Mouse (Mus musculus) adrenal gland, postnatal 10 days (tissue): ENCODE data around the gene Tcf25. TPM values are rescaled to one million over a fixed set of nuclear protein-coding genes. Genes with fewer than 3 reads are reported as not detected.

Experiments
- DNase-seq: peaks from one replicate; pipeline ENCODE4 v3.0.0; 2021; ENCODE audit warnings: mixed read lengths
- long read RNA-seq, 2 experiments: library from polyadenylated mRNA; stranded (forward); transcript quantifications; one replicate each; pipeline ENCODE4 v2.0.0; 2021
- total RNA-seq, 2 experiments: library from RNA; stranded (reverse); gene quantifications; 2 replicates each; pipeline ENCODE4 v1.2.3; 2021

Gene Tcf25
- total RNA-seq: 100 to 1,000 TPM; 177 TPM
- long read RNA-seq, experiment 1, full-length matches to known transcripts: 140 of 240 reads
- long read RNA-seq, experiment 1, partial matches to known transcripts: 57 of 240 reads
- long read RNA-seq, experiment 1, other reads (novel, unspliced or antisense): 43 of 240 reads
- long read RNA-seq, experiment 2, full-length matches to known transcripts: 84 of 129 reads
- long read RNA-seq, experiment 2, partial matches to known transcripts: 14 of 129 reads
- long read RNA-seq, experiment 2, other reads (novel, unspliced or antisense): 31 of 129 reads

GRCm38 (mm10) chr8:123373403-123374238, at the start of gene Tcf25:
Gene Tcf25, plus strand, starts transcription at chr8:123373753.
- DNase-seq: peak; percentile 96

- no peak for DNase-seq
These were observed 45.0 kb upstream of the Tcf25 start for GRCm38 (mm10) chr8:123328552-123328951.

- DNase-seq: no peak
These were observed 44.2 kb upstream of the Tcf25 start for GRCm38 (mm10) chr8:123329350-123329749.

- DNase-seq: no peak
These were observed 43.6 kb upstream of the Tcf25 start for GRCm38 (mm10) chr8:123329961-123330360.

GRCm38 (mm10) chr8:123330701-123331100, 42.9 kb upstream of the Tcf25 start:
- no peak for DNase-seq

GRCm38 (mm10) chr8:123331301-123331700, 42.3 kb upstream of the Tcf25 start:
- no peak for DNase-seq

GRCm38 (mm10) chr8:123331810-123332209, 41.7 kb upstream of the Tcf25 start:
- no peak for DNase-seq

GRCm38 (mm10) chr8:123332262-123333090, 41.1 kb upstream of the Tcf25 start, which contains the start of gene Spire2:
Gene Spire2, plus strand, starts transcription at chr8:123332713.
- DNase-seq: peak; percentile 89

- no peak for DNase-seq
These were observed 40.4 kb upstream of the Tcf25 start for GRCm38 (mm10) chr8:123333091-123333587.

GRCm38 (mm10) chr8:123333864-123334263, 39.7 kb upstream of the Tcf25 start:
- DNase-seq: no peak

- DNase-seq: no peak
These were observed 39.1 kb upstream of the Tcf25 start for GRCm38 (mm10) chr8:123334467-123334866.

GRCm38 (mm10) chr8:123337475-123337874, 36.1 kb upstream of the Tcf25 start:
- DNase-seq: no peak

GRCm38 (mm10) chr8:123340071-123340470, 33.5 kb upstream of the Tcf25 start:
- no peak for DNase-seq

GRCm38 (mm10) chr8:123341040-123342015, 32.2 kb upstream of the Tcf25 start:
- no peak for DNase-seq

- no peak for DNase-seq
These were observed 31.3 kb upstream of the Tcf25 start for GRCm38 (mm10) chr8:123342253-123342652.

GRCm38 (mm10) chr8:123342911-123343310, 30.6 kb upstream of the Tcf25 start:
- no peak for DNase-seq

GRCm38 (mm10) chr8:123343422-123343821, 30.1 kb upstream of the Tcf25 start:
- no peak for DNase-seq

GRCm38 (mm10) chr8:123345135-123345534, 28.4 kb upstream of the Tcf25 start:
- no peak for DNase-seq

GRCm38 (mm10) chr8:123345856-123346255, 27.7 kb upstream of the Tcf25 start:
- DNase-seq: peak; percentile 32

GRCm38 (mm10) chr8:123347293-123347692, 26.3 kb upstream of the Tcf25 start:
- DNase-seq: no peak

- DNase-seq: peak; percentile 67
These were observed 25.2 kb upstream of the Tcf25 start for GRCm38 (mm10) chr8:123348237-123348843.
